Mouse (Mus musculus): Measurements from ENCODE around the gene Hectd2. TPM values are rescaled to one million over a fixed set of nuclear protein-coding genes. Genes with fewer than 3 reads are reported as not detected.
A peak's percentile ranks its signal among the peaks of the same experiment; 100 is the strongest.

Gene Hectd2
- polyA plus RNA-seq, 1 experiment from 2014 or later = 1.4 TPM

- Histone ChIP-seq H3K27me3 (ENCODE audit: control insufficient read depth, insufficient read depth, low read length) (no peaks in the 10 kb centered on the region), H3K4me3 (ENCODE audit: low read depth, low read length) (no peak overlapping the region), H3K4me1 (replicated peaks; ENCODE audit: control insufficient read depth, insufficient read depth) (no peaks in the 10 kb centered on the region), H3K9ac (ENCODE audit: low read length) (no peak overlapping the region), H3K4me2 (replicated peaks; ENCODE audit: low read depth) (no peak overlapping the region), H3K36me3 (ENCODE audit: control insufficient read depth, insufficient read depth, low read length) (no peaks in the 10 kb centered on the region), H3K9me3 (ENCODE audit: control insufficient read depth, low read length) (no peaks in the 10 kb centered on the region), H3K27ac (replicated peaks) (no peak overlapping the region)
- TF ChIP-seq CTCF (IDR thresholded peaks at IDR 0.05; ENCODE audit: low read depth) = no peak
- no peak for TF ChIP-seq EP300 (optimal IDR thresholded peaks at IDR 0.05)
- DNase-seq (ENCODE audit: low spot score) (no peak), ATAC-seq (ENCODE audit: low FRiP score, low TSS enrichment) (no peak)
- WGBS = 48% methylated on average over 9 of the region's 9 CpGs
Measured at GRCm38 (mm10) chr19:36629394-36629910, 75.0 kb downstream of the Hectd2 start.

GRCm38 (mm10) chr19:36630361-36630760 lies 75.9 kb downstream of the Hectd2 start:
- Histone ChIP-seq H3K27me3 (ENCODE audit: control insufficient read depth, insufficient read depth, low read length) (no peaks in the 10 kb centered on the region), H3K4me3 (ENCODE audit: low read depth, low read length) (no peak overlapping the region), H3K36me3 (ENCODE audit: control insufficient read depth, insufficient read depth, low read length) (no peaks in the 10 kb centered on the region), H3K9ac (ENCODE audit: low read length) (no peak overlapping the region), H3K4me1 (replicated peaks; ENCODE audit: control insufficient read depth, insufficient read depth) (no peaks in the 10 kb centered on the region), H3K9me3 (ENCODE audit: control insufficient read depth, low read length) (no peaks in the 10 kb centered on the region), H3K4me2 (replicated peaks; ENCODE audit: low read depth) (no peak overlapping the region), H3K27ac (replicated peaks) (no peak overlapping the region)
- no peak for ATAC-seq (ENCODE audit: low FRiP score, low TSS enrichment)
- WGBS = 92% methylated on average over 5 of the region's 5 CpGs
- TF ChIP-seq EP300 (optimal IDR thresholded peaks at IDR 0.05) (no peak), CTCF (IDR thresholded peaks at IDR 0.05; ENCODE audit: low read depth) (no peak)
- no peak for DNase-seq (ENCODE audit: low spot score)

- no peak overlapping the region for H3K9ac ChIP-seq (ENCODE audit: low read length)
- ATAC-seq (ENCODE audit: low FRiP score, low TSS enrichment) = no peak
- WGBS = 74% methylated on average over 7 of the region's 7 CpGs
Measured at GRCm38 (mm10) chr19:36634771-36635170, 80.3 kb downstream of the Hectd2 start.

GRCm38 (mm10) chr19:36637223-36637622 lies 82.8 kb downstream of the Hectd2 start:
- ATAC-seq (ENCODE audit: low FRiP score, low TSS enrichment) (no peak), DNase-seq (ENCODE audit: low spot score) (no peak)
- H3K4me3 ChIP-seq (ENCODE audit: low read depth, low read length) = no peak overlapping the region
- no peaks in the 10 kb centered on the region for H3K36me3 ChIP-seq (ENCODE audit: control insufficient read depth, insufficient read depth, low read length)
- 92% methylated on average over 3 of the region's 3 CpGs for WGBS
- no peak overlapping the region for H3K9ac ChIP-seq (ENCODE audit: low read length)
- TF ChIP-seq CTCF (IDR thresholded peaks at IDR 0.05; ENCODE audit: low read depth) (no peak), EP300 (optimal IDR thresholded peaks at IDR 0.05) (no peak)
- no peak overlapping the region for H3K27ac ChIP-seq (replicated peaks)
- H3K9me3 ChIP-seq (ENCODE audit: control insufficient read depth, low read length) = no peaks in the 10 kb centered on the region
- H3K4me2 ChIP-seq (replicated peaks; ENCODE audit: low read depth) = no peak overlapping the region
- no peaks in the 10 kb centered on the region for H3K4me1 ChIP-seq (replicated peaks; ENCODE audit: control insufficient read depth, insufficient read depth)
- H3K27me3 ChIP-seq (ENCODE audit: control insufficient read depth, insufficient read depth, low read length) = no peaks in the 10 kb centered on the region

More at GRCm38 (mm10) chr19:36634771-36635170, 80.3 kb downstream of the Hectd2 start:
- H3K27me3 ChIP-seq (ENCODE audit: control insufficient read depth, insufficient read depth, low read length) = no peaks in the 10 kb centered on the region
- H3K9me3 ChIP-seq (ENCODE audit: control insufficient read depth, low read length) = no peaks in the 10 kb centered on the region
- H3K4me2 ChIP-seq (replicated peaks; ENCODE audit: low read depth) = no peak overlapping the region
- H3K36me3 ChIP-seq (ENCODE audit: control insufficient read depth, insufficient read depth, low read length) = no peaks in the 10 kb centered on the region
- TF ChIP-seq EP300 (optimal IDR thresholded peaks at IDR 0.05) (no peak), CTCF (IDR thresholded peaks at IDR 0.05; ENCODE audit: low read depth) (no peak)
- H3K4me3 ChIP-seq (ENCODE audit: low read depth, low read length) = no peak overlapping the region
- no peak for DNase-seq (ENCODE audit: low spot score)
- no peak overlapping the region for H3K27ac ChIP-seq (replicated peaks)
- no peaks in the 10 kb centered on the region for H3K4me1 ChIP-seq (replicated peaks; ENCODE audit: control insufficient read depth, insufficient read depth)

GRCm38 (mm10) chr19:36637948-36638587 lies 83.6 kb downstream of the Hectd2 start:
- peak; percentile 65; the same call in 1 of the 2 replicates for ATAC-seq (ENCODE audit: low FRiP score, low TSS enrichment)
- 71% methylated on average over 7 of the region's 7 CpGs for WGBS
- no peak for DNase-seq (ENCODE audit: low spot score)
- Histone ChIP-seq H3K4me3 (ENCODE audit: low read depth, low read length) (no peak overlapping the region), H3K4me2 (replicated peaks; ENCODE audit: low read depth) (no peak overlapping the region), H3K9ac (ENCODE audit: low read length) (no peak overlapping the region), H3K27ac (replicated peaks) (no peak overlapping the region), H3K36me3 (ENCODE audit: control insufficient read depth, insufficient read depth, low read length) (no peaks in the 10 kb centered on the region), H3K4me1 (replicated peaks; ENCODE audit: control insufficient read depth, insufficient read depth) (no peaks in the 10 kb centered on the region), H3K27me3 (ENCODE audit: control insufficient read depth, insufficient read depth, low read length) (no peaks in the 10 kb centered on the region), H3K9me3 (ENCODE audit: control insufficient read depth, low read length) (no peaks in the 10 kb centered on the region)
- TF ChIP-seq CTCF (IDR thresholded peaks at IDR 0.05; ENCODE audit: low read depth) (no peak), EP300 (optimal IDR thresholded peaks at IDR 0.05) (no peak)

- DNase-seq (ENCODE audit: low spot score) = no peak
- Histone ChIP-seq H3K9ac (ENCODE audit: low read length) (no peak overlapping the region), H3K4me2 (replicated peaks; ENCODE audit: low read depth) (no peak overlapping the region), H3K9me3 (ENCODE audit: control insufficient read depth, low read length) (no peaks in the 10 kb centered on the region), H3K27me3 (ENCODE audit: control insufficient read depth, insufficient read depth, low read length) (no peaks in the 10 kb centered on the region), H3K36me3 (ENCODE audit: control insufficient read depth, insufficient read depth, low read length) (no peaks in the 10 kb centered on the region), H3K27ac (replicated peaks) (no peak overlapping the region), H3K4me3 (ENCODE audit: low read depth, low read length) (no peak overlapping the region), H3K4me1 (replicated peaks; ENCODE audit: control insufficient read depth, insufficient read depth) (no peaks in the 10 kb centered on the region)
- TF ChIP-seq EP300 (optimal IDR thresholded peaks at IDR 0.05) (no peak), CTCF (IDR thresholded peaks at IDR 0.05; ENCODE audit: low read depth) (no peak)
- ATAC-seq (ENCODE audit: low FRiP score, low TSS enrichment) = no peak
- WGBS = 83% methylated on average over 9 of the region's 9 CpGs
Measured at GRCm38 (mm10) chr19:36639072-36639471, 84.6 kb downstream of the Hectd2 start.

Measured in stomach, postnatal 0 days (tissue).